Mouse (Mus musculus) lung, embryonic 16.5 days (tissue): ENCODE measurements around the gene Tmem208. TPM values are rescaled to one million over a fixed set of nuclear protein-coding genes. Genes with fewer than 3 reads are reported as not detected.

ENCODE experiments used
- ATAC-seq: fragments of 200-750 bp; cut with Nextera tagmentation; 2 replicates; pipeline ENCODE4 v1.8.0; 2017; ENCODE audit warnings: low read depth, mild to moderate bottlenecking, moderate library complexity
- H3K27ac ChIP-seq: fragments of 300-500 bp; sonication (generic); 2 replicates; pipeline ENCODE4 v1.5.1; 2014; ENCODE audit warnings: mild to moderate bottlenecking, control low read depth, low read length
- H3K27me3 ChIP-seq: fragments of 300-500 bp; sonication (generic); 2 replicates; pipeline ENCODE4 v1.6.1; 2014; ENCODE audit warnings: low read depth, low read length, mixed read lengths; ENCODE audit not compliant: control insufficient read depth, insufficient read depth
- H3K36me3 ChIP-seq: fragments of 300-500 bp; sonication (generic); 2 replicates; pipeline ENCODE4 v1.6.1; 2014; ENCODE audit warnings: low read length; ENCODE audit not compliant: control insufficient read depth, insufficient read depth
- H3K4me1 ChIP-seq: fragments of 300-500 bp; sonication (generic); replicated peaks from 2 replicates; pipeline ENCODE4 v1.6.1; 2014; ENCODE audit warnings: low read length, mixed read lengths; ENCODE audit not compliant: control insufficient read depth, insufficient read depth
- H3K4me2 ChIP-seq: fragments of 300-500 bp; sonication (generic); 2 replicates; pipeline ENCODE4 v1.6.1; 2014; ENCODE audit warnings: low read depth, low read length, control low read depth
- H3K4me3 ChIP-seq: fragments of 300-500 bp; sonication (generic); 2 replicates; pipeline ENCODE4 v1.5.1; 2014; ENCODE audit warnings: mild to moderate bottlenecking, low read length, control low read depth
- H3K9ac ChIP-seq: fragments of 300-500 bp; sonication (generic); 2 replicates; pipeline ENCODE4 v1.6.1; 2014; ENCODE audit warnings: low read length, control low read depth
- H3K9me3 ChIP-seq: fragments of 300-500 bp; sonication (generic); 2 replicates; pipeline ENCODE4 v1.6.1; 2016; ENCODE audit warnings: low read length; ENCODE audit not compliant: control insufficient read depth
- WGBS: fragments of 180-500 bp; shearing (Covaris S2); extraction: QIAGEN DNeasy Blood & Tissue Kit; methylation state at CpG from one replicate; pipeline ENCODE4 v1.1.7; 2014; 5-methylcytosine and 5-hydroxymethylcytosine counted together
- polyA plus RNA-seq: library from polyadenylated mRNA; unstranded; fragments of >200 nt; fragmentation: Nextera tagmentation; extraction: Ambion mirVana; gene quantifications from 2 replicates; pipeline ENCODE4 v1.2.1, GENCODE M21; 2015

Gene Tmem208
- polyA plus RNA-seq, 1 experiment from 2014 or later, result 115 TPM

DNA sequence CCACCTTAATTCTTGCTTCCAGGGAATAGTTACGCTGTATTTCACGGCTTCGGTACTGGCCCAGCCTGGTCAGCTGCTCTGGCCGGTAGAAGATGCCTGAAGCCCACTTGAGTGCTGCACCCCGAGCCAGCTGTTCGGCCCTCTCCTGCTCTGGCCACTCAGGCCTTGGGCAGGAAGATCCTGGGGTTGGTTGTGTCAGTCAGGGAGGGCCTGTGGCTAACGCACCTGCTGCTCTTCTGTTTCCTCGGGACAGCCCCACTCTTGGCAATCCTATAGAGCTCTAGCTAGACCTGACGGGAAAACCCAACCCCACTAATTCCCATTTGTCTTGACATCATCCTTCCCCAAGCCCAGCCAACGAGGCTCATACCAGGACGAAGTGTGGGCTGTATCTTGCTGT is 30.9 kb upstream of the Tmem208 start:
- Histone ChIP-seq H3K9ac (peak overlapping the region; percentile 12; the same call in 1 of the 2 replicates), H3K4me3 (peak overlapping the region; percentile 34), H3K27ac (peak overlapping the region; percentile 78), H3K4me2 (peak overlapping the region; percentile 51), H3K27me3 (peaks cover 6% of the 10 kb centered on the region), H3K9me3 (no peaks in the 10 kb centered on the region), H3K36me3 (peaks cover 5% of the 10 kb centered on the region), H3K4me1 (peaks cover 24% of the 10 kb centered on the region)
- WGBS, result 47% methylated on average over 11 of the region's 11 CpGs
- ATAC-seq, result no peak

DNA sequence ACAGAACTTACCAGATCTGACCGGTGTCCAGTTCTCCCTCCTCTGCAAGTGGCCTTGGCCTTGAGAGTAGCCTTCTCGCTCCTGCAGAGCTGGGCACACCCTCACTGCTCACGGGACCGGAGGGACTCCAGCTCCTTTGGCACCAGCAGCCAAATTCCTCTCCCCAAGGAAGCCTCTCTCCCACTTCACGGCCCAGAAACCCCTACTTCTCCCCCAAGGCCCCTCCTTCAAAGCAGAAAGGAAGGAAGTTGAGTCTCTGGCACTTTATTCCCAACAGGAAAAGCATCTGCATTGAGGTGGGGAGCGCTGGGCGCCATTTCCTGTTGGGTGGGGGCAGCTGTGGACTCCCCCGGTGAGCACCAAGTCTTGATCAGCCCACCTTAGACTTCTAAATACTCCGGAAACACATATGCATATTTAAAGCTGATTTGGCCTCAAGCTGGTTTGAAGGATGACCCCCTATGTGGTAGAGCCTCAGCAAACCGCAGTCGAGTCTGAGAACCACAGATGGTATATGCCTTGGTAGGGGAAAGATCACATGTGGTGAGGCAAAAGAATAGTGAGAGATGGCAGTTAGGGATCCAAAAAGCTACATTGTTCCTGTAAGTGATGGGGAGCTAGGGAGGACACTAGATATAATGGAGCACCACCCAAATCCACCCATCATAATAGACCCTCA is 30.1 kb upstream of the Tmem208 start, which contains the start of gene Exoc3l:
Gene Exoc3l, minus strand, starts transcription at position 207 of the 679 bp plus-strand sequence.
- Histone ChIP-seq H3K27me3 (no peaks in the 10 kb centered on the region), H3K9me3 (no peaks in the 10 kb centered on the region), H3K4me1 (peaks cover 17% of the 10 kb centered on the region), H3K4me2 (peak within 1 kb of the TSS; percentile 98), H3K4me3 (peak within 1 kb of the TSS; percentile 83), H3K9ac (peak within 1 kb of the TSS; percentile 12), H3K36me3 (peaks cover 10% of the 10 kb centered on the region), H3K27ac (peak within 1 kb of the TSS; percentile 78)
- WGBS, result 46% methylated on average over 11 of the region's 11 CpGs
- ATAC-seq, result peak; percentile 10; the same call in 1 of the 2 replicates

DNA sequence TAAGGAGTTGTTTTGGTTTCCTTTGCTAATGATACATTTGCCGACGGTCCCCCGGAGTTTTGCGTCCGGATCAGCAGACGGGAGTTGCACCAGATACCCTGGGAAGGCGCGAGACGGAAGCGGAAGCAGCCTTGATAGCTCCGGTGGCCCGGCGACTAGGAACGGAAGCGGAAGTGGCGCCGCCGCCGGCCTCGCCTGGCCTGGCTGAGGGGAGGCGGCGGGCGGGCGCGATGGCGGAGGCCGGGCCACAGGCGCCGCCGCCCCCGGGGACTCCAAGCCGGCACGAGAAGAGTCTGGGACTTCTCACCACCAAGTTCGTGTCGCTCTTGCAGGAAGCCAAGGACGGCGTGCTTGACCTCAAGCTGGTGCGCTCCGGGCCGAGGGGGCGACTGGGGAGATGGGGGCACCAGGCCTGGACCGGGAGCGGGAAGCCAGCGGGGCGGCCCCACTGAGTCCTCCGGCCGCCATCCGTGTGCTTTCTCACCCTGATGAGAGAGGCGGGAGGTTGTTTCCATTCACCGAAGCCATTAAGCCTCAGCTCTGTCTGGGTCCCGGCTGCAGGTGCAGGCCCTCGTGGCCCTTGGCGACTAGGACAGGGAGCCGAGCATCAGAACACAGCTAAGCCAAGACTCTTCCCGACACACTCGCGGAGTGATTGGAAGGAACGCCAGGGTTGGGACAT is 28.5 kb upstream of the Tmem208 start, which contains the start of gene E2f4:
Gene E2f4, plus strand, starts transcription at position 153 of the 682 bp plus-strand sequence.
- Histone ChIP-seq H3K4me2 (peak within 1 kb of the TSS; percentile 98), H3K36me3 (peaks cover 23% of the 10 kb centered on the region), H3K9ac (peak within 1 kb of the TSS; percentile 89), H3K9me3 (no peaks in the 10 kb centered on the region), H3K4me3 (peak within 1 kb of the TSS; percentile 83), H3K27me3 (no peaks in the 10 kb centered on the region), H3K27ac (peak within 1 kb of the TSS; percentile 78), H3K4me1 (peaks cover 17% of the 10 kb centered on the region)
- ATAC-seq, result peak; percentile 90
- WGBS, result under 1% methylated on average over 50 of the region's 58 CpGs

DNA sequence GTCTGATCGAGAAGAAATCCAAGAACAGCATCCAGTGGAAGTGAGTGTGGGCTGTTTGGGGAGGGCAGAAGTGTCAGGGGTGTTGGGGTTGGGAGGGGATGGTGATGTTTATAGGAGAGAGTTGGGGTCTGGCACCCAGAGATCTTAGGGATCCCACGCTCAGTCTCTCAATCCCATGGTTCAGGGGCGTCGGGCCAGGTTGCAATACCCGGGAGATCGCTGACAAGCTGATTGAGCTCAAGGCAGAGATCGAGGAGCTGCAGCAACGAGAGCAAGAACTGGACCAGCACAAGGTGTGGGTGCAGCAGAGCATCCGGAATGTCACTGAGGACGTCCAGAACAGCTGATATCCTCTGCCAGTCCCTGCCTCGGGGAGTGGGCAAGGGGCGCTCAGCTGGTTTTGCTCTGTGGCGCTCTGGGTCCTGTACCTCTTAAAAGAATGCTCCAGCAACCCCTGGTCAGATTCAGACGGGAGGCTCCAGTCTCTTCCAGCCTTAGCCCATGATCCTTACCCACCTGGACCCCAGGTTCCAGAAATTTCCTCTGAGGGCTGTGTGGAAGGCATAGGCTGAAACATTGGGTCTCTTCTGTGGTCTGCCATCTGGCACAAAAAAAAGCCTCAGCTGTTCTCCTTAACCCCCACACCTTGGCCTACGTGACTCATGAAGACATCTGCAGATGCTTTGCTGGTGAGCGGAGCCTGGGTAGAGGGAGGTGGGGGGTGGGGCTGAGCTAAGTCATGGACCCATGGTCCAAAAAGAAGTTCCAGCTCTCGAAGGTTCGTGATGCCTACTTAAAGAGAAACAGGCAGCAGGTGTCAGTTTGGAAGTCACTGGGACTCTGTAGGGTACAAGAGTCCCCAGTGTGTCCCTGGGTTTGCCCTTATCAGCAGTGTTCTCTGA is 27.6 kb upstream of the Tmem208 start:
- ATAC-seq, result no peak
- Histone ChIP-seq H3K27me3 (no peaks in the 10 kb centered on the region), H3K36me3 (peaks cover 29% of the 10 kb centered on the region), H3K4me2 (peak overlapping the region; percentile 98), H3K27ac (no peak overlapping the region), H3K4me3 (peak overlapping the region; percentile 83), H3K9ac (peak overlapping the region; percentile 89), H3K9me3 (no peaks in the 10 kb centered on the region), H3K4me1 (peaks cover 17% of the 10 kb centered on the region)
- 47% methylated on average over 18 of the region's 18 CpGs for WGBS

DNA sequence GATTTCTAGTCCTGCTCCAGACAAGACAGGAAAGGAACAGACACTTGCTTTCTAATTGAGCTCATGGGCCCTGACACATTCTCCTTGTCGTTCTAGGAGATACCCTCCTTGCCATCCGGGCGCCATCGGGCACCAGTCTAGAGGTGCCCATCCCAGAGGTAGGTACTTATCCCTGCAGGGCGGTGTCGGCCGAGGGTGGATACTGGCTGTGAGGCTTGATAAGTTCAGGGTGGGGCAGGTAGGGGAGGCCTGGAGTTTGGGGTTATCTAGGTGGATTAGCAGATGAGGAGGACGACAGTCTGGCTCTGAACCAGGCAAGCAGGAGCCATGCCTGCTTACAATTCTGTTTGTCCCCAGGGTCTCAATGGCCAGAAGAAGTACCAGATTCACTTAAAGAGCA is 26.2 kb upstream of the Tmem208 start:
- Histone ChIP-seq H3K36me3 (peaks cover 29% of the 10 kb centered on the region), H3K4me2 (no peak overlapping the region)

DNA sequence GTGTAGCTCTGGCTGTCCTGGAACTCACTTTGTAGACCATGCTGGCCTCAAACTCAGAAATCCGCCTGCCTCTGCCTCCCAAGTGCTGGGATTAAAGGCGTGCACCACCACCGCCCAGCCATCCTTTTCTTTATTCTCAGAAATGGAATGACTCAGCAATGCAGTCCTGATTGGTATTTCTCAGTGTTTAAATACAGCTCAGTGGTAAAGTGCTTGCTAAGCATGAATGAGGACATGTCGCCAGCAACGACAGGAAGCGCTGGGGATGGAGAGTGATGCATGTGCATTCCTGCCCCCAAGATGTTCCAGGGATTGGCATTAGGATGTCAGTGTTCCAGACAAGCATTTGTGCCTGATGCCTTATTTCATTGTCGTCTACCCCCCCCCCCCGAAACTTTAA is 22.8 kb upstream of the Tmem208 start:
- ATAC-seq, result no peak
- Histone ChIP-seq H3K27ac (no peak overlapping the region), H3K9me3 (no peaks in the 10 kb centered on the region), H3K36me3 (peaks cover 38% of the 10 kb centered on the region), H3K9ac (no peak overlapping the region), H3K4me2 (no peak overlapping the region), H3K4me3 (no peak overlapping the region), H3K4me1 (peaks cover 30% of the 10 kb centered on the region), H3K27me3 (no peaks in the 10 kb centered on the region)
- 78% methylated on average over 8 of the region's 8 CpGs for WGBS

More for the DNA sequence above, 26.2 kb upstream of the Tmem208 start:
- ATAC-seq, result no peak
- Histone ChIP-seq H3K27me3 (no peaks in the 10 kb centered on the region), H3K4me1 (peaks cover 28% of the 10 kb centered on the region), H3K9me3 (no peaks in the 10 kb centered on the region), H3K9ac (no peak overlapping the region), H3K4me3 (no peak overlapping the region), H3K27ac (no peak overlapping the region)
- WGBS, result 91% methylated on average over 8 of the region's 8 CpGs

DNA sequence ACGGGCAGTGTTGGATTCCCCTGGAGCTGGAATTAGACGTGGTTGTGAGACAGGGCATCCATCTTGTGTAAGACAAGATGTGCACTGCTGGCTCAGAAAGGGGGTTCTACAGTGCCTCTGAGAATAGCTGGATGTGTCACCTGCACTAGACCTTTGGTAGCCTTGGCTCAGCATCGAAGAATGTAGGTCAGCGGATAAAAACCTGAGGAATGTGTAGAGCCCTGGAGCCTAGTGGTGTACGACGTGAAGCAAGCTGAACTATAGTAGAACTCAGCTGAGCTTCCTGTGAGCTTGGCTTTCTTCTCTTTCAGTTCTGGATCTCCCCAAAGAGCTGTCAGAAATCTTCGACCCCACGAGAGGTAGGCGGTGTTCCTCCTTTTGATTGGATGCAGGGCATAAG is 22.3 kb upstream of the Tmem208 start:
- H3K4me1 ChIP-seq, result peaks cover 25% of the 10 kb centered on the region
- WGBS, result 54% methylated on average over 9 of the region's 9 CpGs
- H3K4me3 ChIP-seq, result no peak overlapping the region
- 0 out of 2 replicates have a peak overlapping the region, but pooled peaks have one; percentile 19 for H3K27ac ChIP-seq
- H3K9me3 ChIP-seq, result no peaks in the 10 kb centered on the region
- no peak overlapping the region for H3K9ac ChIP-seq
- no peak for ATAC-seq
- no peaks in the 10 kb centered on the region for H3K27me3 ChIP-seq
- H3K36me3 ChIP-seq, result peaks cover 40% of the 10 kb centered on the region
- no peak overlapping the region for H3K4me2 ChIP-seq

DNA sequence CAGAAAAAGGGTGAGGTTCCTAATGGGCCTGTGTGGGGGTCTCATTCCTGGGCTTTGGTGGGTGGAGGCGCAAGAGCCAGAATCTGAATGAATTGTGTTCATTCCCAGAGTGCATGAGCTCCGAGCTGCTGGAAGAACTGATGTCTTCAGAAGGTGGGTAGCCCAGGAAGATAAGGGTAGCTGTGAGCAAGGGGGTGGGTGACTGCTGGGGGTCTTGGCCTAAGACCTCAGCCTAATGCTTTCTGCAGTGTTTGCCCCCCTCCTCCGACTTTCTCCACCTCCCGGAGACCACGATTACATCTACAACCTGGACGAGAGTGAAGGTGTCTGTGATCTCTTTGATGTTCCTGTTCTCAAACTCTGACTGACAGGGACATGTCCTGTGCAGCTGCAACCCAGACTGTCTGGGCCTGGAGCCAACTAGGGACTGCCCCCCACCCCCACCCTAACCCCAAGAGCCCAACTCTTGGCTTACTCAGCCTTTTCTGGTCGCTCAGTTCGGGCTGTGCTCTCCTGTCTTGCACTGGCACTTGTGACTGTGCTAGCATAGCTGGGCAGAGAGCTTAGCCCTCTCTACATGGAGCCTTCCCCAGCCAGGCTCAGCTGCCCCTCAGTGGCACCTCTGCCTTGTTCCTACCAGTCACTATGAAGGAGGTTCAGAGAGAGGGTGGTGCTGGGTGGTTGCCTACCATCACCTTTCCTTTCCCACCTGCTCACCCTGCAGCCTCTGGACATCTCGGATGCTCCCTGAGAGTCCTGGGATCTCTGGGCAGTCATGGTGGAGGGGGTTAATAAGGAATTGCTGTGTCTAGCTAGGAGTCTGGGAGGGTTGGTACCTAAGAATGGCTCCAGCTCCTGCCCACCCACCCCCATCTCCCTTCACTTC is 21.6 kb upstream of the Tmem208 start:
- Histone ChIP-seq H3K27ac (peak overlapping the region; percentile 92), H3K36me3 (peaks cover 42% of the 10 kb centered on the region), H3K27me3 (no peaks in the 10 kb centered on the region), H3K4me3 (no peak overlapping the region), H3K9ac (no peak overlapping the region), H3K9me3 (no peaks in the 10 kb centered on the region), H3K4me1 (peaks cover 23% of the 10 kb centered on the region), H3K4me2 (no peak overlapping the region)
- WGBS, result 39% methylated on average over 9 of the region's 9 CpGs
- ATAC-seq, result peak; percentile 26
